Mouse (Mus musculus) bone marrow, adult 2 months (tissue): ENCODE measurements around the gene Snapc4.

ENCODE experiments used
- CTCF ChIP-seq: fragments of 200-500 bp; IDR thresholded peaks from 2 replicates; pipeline ENCODE4 v1.5.1; 2011; ENCODE audit warnings: low read length, control low read depth; ENCODE audit not compliant: control insufficient read depth, insufficient read depth
- POLR2A ChIP-seq: fragments of 200-500 bp; IDR thresholded peaks from 2 replicates; pipeline ENCODE4 v1.6.1; 2011; ENCODE audit warnings: low read depth, mild to moderate bottlenecking, control low read depth, low read length, borderline replicate concordance; ENCODE audit not compliant: control insufficient read depth

- TF ChIP-seq CTCF (no peak), POLR2A (no peak)
These were observed 66.0 kb downstream of the Snapc4 start for GRCm38 (mm10) chr2:26314281-26315071.
